Mouse (Mus musculus): ENCODE measurements around the gene Olfr1342. TPM values are rescaled to one million over a fixed set of nuclear protein-coding genes. Genes with fewer than 3 reads are reported as not detected.

Gene Olfr1342
- 0.13 and 0.15 TPM in 2 replicates for polyA plus RNA-seq (2015; fragmentation: Nextera tagmentation; extraction: Ambion mirVana)

- no peak within 1 kb of the TSS for H3K4me3 ChIP-seq (replicated peaks)
Measured at GRCm38 (mm10) chr4:118692412-118692973, at the start of gene Olfr1342. TSS of gene Olfr1342 (minus strand) at chr4:118692756.

GRCm38 (mm10) chr4:118741881-118742280, 49.3 kb upstream of the Olfr1342 start:
- Histone ChIP-seq H3K9ac (no peak overlapping the region), H3K4me1 (no peaks in the 10 kb centered on the region), H3K27me3 (peaks cover 22% of the 10 kb centered on the region), H3K9me3 (replicated peaks) (no peaks in the 10 kb centered on the region), H3K4me2 (replicated peaks) (no peak overlapping the region), H3K27ac (replicated peaks) (no peak overlapping the region), H3K36me3 (no peaks in the 10 kb centered on the region), H3K4me3 (replicated peaks) (no peak overlapping the region)
- ATAC-seq (ENCODE audit: insufficient number of reproducible peaks, low FRiP score, low TSS enrichment, low read depth): no peak
- 8% methylated on average over 16 of the region's 16 CpGs for whole genome bisulfite sequencing

More at GRCm38 (mm10) chr4:118692412-118692973, at the start of gene Olfr1342:
- H3K27me3 ChIP-seq: 0 out of 2 replicates have a peak, but pooled peaks cover 8% of the 10 kb centered on the region
- no peak within 1 kb of the TSS for H3K9ac ChIP-seq
- H3K36me3 ChIP-seq: no peaks in the 10 kb centered on the region
- H3K27ac ChIP-seq (replicated peaks): no peak within 1 kb of the TSS
- no peak within 1 kb of the TSS for H3K4me2 ChIP-seq (replicated peaks)
- no peaks in the 10 kb centered on the region for H3K9me3 ChIP-seq (replicated peaks)
- H3K4me1 ChIP-seq: no peaks in the 10 kb centered on the region
- WGBS: 25% methylated on average over 12 of the region's 12 CpGs
- no peak for ATAC-seq (ENCODE audit: insufficient number of reproducible peaks, low FRiP score, low TSS enrichment, low read depth)

GRCm38 (mm10) chr4:118740988-118741698, 48.6 kb upstream of the Olfr1342 start:
- no peaks in the 10 kb centered on the region for H3K36me3 ChIP-seq
- H3K27ac ChIP-seq (replicated peaks): no peak overlapping the region
- H3K9ac ChIP-seq: no peak overlapping the region
- H3K27me3 ChIP-seq: peaks cover 22% of the 10 kb centered on the region
- no peak overlapping the region for H3K4me2 ChIP-seq (replicated peaks)
- 7% methylated on average over 11 of the region's 11 CpGs for WGBS
- no peak overlapping the region for H3K4me3 ChIP-seq (replicated peaks)
- no peak for ATAC-seq (ENCODE audit: insufficient number of reproducible peaks, low FRiP score, low TSS enrichment, low read depth)
- H3K4me1 ChIP-seq: no peaks in the 10 kb centered on the region
- no peaks in the 10 kb centered on the region for H3K9me3 ChIP-seq (replicated peaks)

- ATAC-seq (ENCODE audit: insufficient number of reproducible peaks, low FRiP score, low TSS enrichment, low read depth): no peak
- H3K9me3 ChIP-seq (replicated peaks): no peaks in the 10 kb centered on the region
- H3K4me3 ChIP-seq (replicated peaks): no peak overlapping the region
- peaks cover 22% of the 10 kb centered on the region for H3K27me3 ChIP-seq
- no peak overlapping the region for H3K4me2 ChIP-seq (replicated peaks)
- no peaks in the 10 kb centered on the region for H3K36me3 ChIP-seq
- 65% methylated on average over 3 of the region's 3 CpGs for WGBS
- no peak overlapping the region for H3K9ac ChIP-seq
- no peaks in the 10 kb centered on the region for H3K4me1 ChIP-seq
- no peak overlapping the region for H3K27ac ChIP-seq (replicated peaks)
Measured at GRCm38 (mm10) chr4:118739574-118739973, 47.0 kb upstream of the Olfr1342 start.

- no peaks in the 10 kb centered on the region for H3K9me3 ChIP-seq (replicated peaks)
- H3K27me3 ChIP-seq: no peaks in the 10 kb centered on the region
- no peak within 1 kb of the TSS for H3K4me2 ChIP-seq (replicated peaks)
- no peak within 1 kb of the TSS for H3K27ac ChIP-seq (replicated peaks)
- ATAC-seq (ENCODE audit: insufficient number of reproducible peaks, low FRiP score, low TSS enrichment, low read depth): no peak
- no peaks in the 10 kb centered on the region for H3K36me3 ChIP-seq
- H3K4me1 ChIP-seq: no peaks in the 10 kb centered on the region
- H3K9ac ChIP-seq: no peak within 1 kb of the TSS
- WGBS: 100% methylated on average over 1 of the region's 1 CpGs
- H3K4me3 ChIP-seq (replicated peaks): no peak within 1 kb of the TSS
Measured at GRCm38 (mm10) chr4:118731875-118732274, 39.3 kb upstream of the Olfr1342 start, which contains the start of gene Olfr1339. TSS of gene Olfr1339 (plus strand) at chr4:118732175.

GRCm38 (mm10) chr4:118721742-118722483, 29.4 kb upstream of the Olfr1342 start:
- Histone ChIP-seq H3K27ac (replicated peaks) (no peak overlapping the region), H3K36me3 (no peaks in the 10 kb centered on the region), H3K4me1 (no peaks in the 10 kb centered on the region), H3K4me3 (replicated peaks) (no peak overlapping the region), H3K27me3 (no peaks in the 10 kb centered on the region), H3K4me2 (replicated peaks) (no peak overlapping the region), H3K9ac (no peak overlapping the region), H3K9me3 (replicated peaks) (no peaks in the 10 kb centered on the region)
- no peak for ATAC-seq (ENCODE audit: insufficient number of reproducible peaks, low FRiP score, low TSS enrichment, low read depth)
- 57% methylated on average over 10 of the region's 10 CpGs for WGBS

- H3K4me1 ChIP-seq: no peaks in the 10 kb centered on the region
- no peak within 1 kb of the TSS for H3K27ac ChIP-seq (replicated peaks)
- H3K27me3 ChIP-seq: no peaks in the 10 kb centered on the region
- no peaks in the 10 kb centered on the region for H3K9me3 ChIP-seq (replicated peaks)
- H3K4me3 ChIP-seq (replicated peaks): no peak within 1 kb of the TSS
- no peaks in the 10 kb centered on the region for H3K36me3 ChIP-seq
- ATAC-seq (ENCODE audit: insufficient number of reproducible peaks, low FRiP score, low TSS enrichment, low read depth): no peak
- no peak within 1 kb of the TSS for H3K4me2 ChIP-seq (replicated peaks)
- no peak within 1 kb of the TSS for H3K9ac ChIP-seq
Measured at GRCm38 (mm10) chr4:118719838-118720237, 27.3 kb upstream of the Olfr1342 start, which contains the start of gene Olfr1340. TSS of gene Olfr1340 (plus strand) at chr4:118720138.

- Histone ChIP-seq H3K9ac (no peak overlapping the region), H3K36me3 (no peaks in the 10 kb centered on the region), H3K4me3 (replicated peaks) (no peak overlapping the region), H3K4me2 (replicated peaks) (no peak overlapping the region), H3K27me3 (no peaks in the 10 kb centered on the region), H3K9me3 (replicated peaks) (no peaks in the 10 kb centered on the region), H3K4me1 (no peaks in the 10 kb centered on the region), H3K27ac (replicated peaks) (no peak overlapping the region)
- WGBS: 33% methylated on average over 1 of the region's 1 CpGs
- no peak for ATAC-seq (ENCODE audit: insufficient number of reproducible peaks, low FRiP score, low TSS enrichment, low read depth)
Measured at GRCm38 (mm10) chr4:118711656-118712055, 19.1 kb upstream of the Olfr1342 start.

GRCm38 (mm10) chr4:118708086-118708485, 15.5 kb upstream of the Olfr1342 start:
- H3K36me3 ChIP-seq: no peaks in the 10 kb centered on the region
- no peak overlapping the region for H3K27ac ChIP-seq (replicated peaks)
- H3K9ac ChIP-seq: no peak overlapping the region
- no peaks in the 10 kb centered on the region for H3K4me1 ChIP-seq
- H3K4me2 ChIP-seq (replicated peaks): no peak overlapping the region
- H3K9me3 ChIP-seq (replicated peaks): no peaks in the 10 kb centered on the region
- 87% methylated on average over 5 of the region's 5 CpGs for WGBS
- ATAC-seq (ENCODE audit: insufficient number of reproducible peaks, low FRiP score, low TSS enrichment, low read depth): no peak
- no peak overlapping the region for H3K4me3 ChIP-seq (replicated peaks)
- no peaks in the 10 kb centered on the region for H3K27me3 ChIP-seq

- H3K9ac ChIP-seq: no peak within 1 kb of the TSS
- H3K27me3 ChIP-seq: no peaks in the 10 kb centered on the region
- no peaks in the 10 kb centered on the region for H3K9me3 ChIP-seq (replicated peaks)
- no peaks in the 10 kb centered on the region for H3K4me1 ChIP-seq
- no peak within 1 kb of the TSS for H3K4me2 ChIP-seq (replicated peaks)
- H3K4me3 ChIP-seq (replicated peaks): no peak within 1 kb of the TSS
- ATAC-seq (ENCODE audit: insufficient number of reproducible peaks, low FRiP score, low TSS enrichment, low read depth): no peak
- H3K36me3 ChIP-seq: no peaks in the 10 kb centered on the region
- no peak within 1 kb of the TSS for H3K27ac ChIP-seq (replicated peaks)
- WGBS: 65% methylated on average over 3 of the region's 3 CpGs
Measured at GRCm38 (mm10) chr4:118703223-118703622, 10.7 kb upstream of the Olfr1342 start, which contains the start of gene Olfr1341. TSS of gene Olfr1341 (plus strand) at chr4:118703523.

- WGBS: 48% methylated on average over 2 of the region's 2 CpGs
- H3K27ac ChIP-seq (replicated peaks): no peak overlapping the region
- no peak overlapping the region for H3K4me2 ChIP-seq (replicated peaks)
- H3K9ac ChIP-seq: no peak overlapping the region
- no peak overlapping the region for H3K4me3 ChIP-seq (replicated peaks)
- no peaks in the 10 kb centered on the region for H3K4me1 ChIP-seq
- H3K9me3 ChIP-seq (replicated peaks): no peaks in the 10 kb centered on the region
- H3K36me3 ChIP-seq: no peaks in the 10 kb centered on the region
- ATAC-seq (ENCODE audit: insufficient number of reproducible peaks, low FRiP score, low TSS enrichment, low read depth): no peak
- H3K27me3 ChIP-seq: 0 out of 2 replicates have a peak, but pooled peaks cover 8% of the 10 kb centered on the region
Measured at GRCm38 (mm10) chr4:118693812-118694211, 1.3 kb upstream of the Olfr1342 start.

Data from embryonic facial prominence, embryonic 15.5 days (tissue).